Mouse (Mus musculus) erythroblast, embryonic 14.5 days (primary cell): ENCODE data around the gene Nit1.

Source experiments
- GATA1 ChIP-seq: IDR thresholded peaks from 2 replicates; pipeline ENCODE4 v1.6.1; 2012; ENCODE audit warnings: low read length, inconsistent platforms, mixed read lengths
- TAL1 ChIP-seq: IDR thresholded peaks from 3 replicates; pipeline ENCODE4 v1.6.1; 2012; ENCODE audit warnings: low read length, inconsistent platforms, mixed read lengths

DNA sequence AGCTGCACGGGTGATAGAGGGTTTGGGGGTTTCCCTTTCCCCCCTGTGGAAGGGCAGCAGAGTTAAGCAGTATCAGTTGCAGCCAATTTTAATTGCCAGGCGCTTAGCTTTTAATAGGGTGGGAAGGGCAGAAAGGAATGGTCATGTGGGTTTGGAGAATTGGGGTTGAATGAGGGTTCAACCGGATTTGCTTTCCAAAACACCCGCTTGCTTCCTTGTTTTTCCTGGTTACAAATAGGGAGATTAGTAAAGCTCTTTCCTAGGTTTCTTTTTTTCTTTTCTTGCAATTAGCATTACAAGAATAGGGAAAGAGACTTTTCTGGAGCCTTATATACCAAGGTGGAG, 15.3 kb downstream of the Nit1 start:
- no peak for TF ChIP-seq GATA1
- TF ChIP-seq TAL1, result no peak
